Mouse (Mus musculus) brain, embryonic 14.5 days (tissue): ENCODE results near the gene Dstn.

Experiments used
- CTCF ChIP-seq: fragments of 200-500 bp; IDR thresholded peaks from 2 replicates; pipeline ENCODE4 v1.5.1; 2012; ENCODE audit warnings: inconsistent platforms, mild to moderate bottlenecking, moderate library complexity, borderline replicate concordance; ENCODE audit not compliant: insufficient read depth, insufficient read length; ENCODE audit errors: extremely low read depth
- POLR2A ChIP-seq: fragments of 200-500 bp; IDR thresholded peaks from 2 replicates; pipeline ENCODE4 v1.6.1; 2012; ENCODE audit warnings: mild to moderate bottlenecking, inconsistent platforms, borderline replicate concordance; ENCODE audit not compliant: poor library complexity, insufficient read depth, insufficient read length, severe bottlenecking; ENCODE audit errors: extremely low read depth

GRCm38 (mm10) chr2:143955746-143956145 lies 40.6 kb downstream of the Dstn start:
- TF ChIP-seq POLR2A (no peak), CTCF (no peak)
